Mouse (Mus musculus): ENCODE data around the gene Lsm3. TPM values are rescaled to one million over a fixed set of nuclear protein-coding genes. Genes with fewer than 3 reads are reported as not detected.

Lsm3 gene
- polyA plus RNA-seq, 1 experiment = 60.7 TPM

- Histone ChIP-seq H3K27ac (ENCODE audit: insufficient read depth, low read length) (no peak overlapping the region), H3K4me3 (ENCODE audit: insufficient read depth, low read length) (no peak overlapping the region), H3K4me1 (ENCODE audit: control insufficient read depth, insufficient read depth, low read length) (no peaks in the 10 kb centered on the region)
- TF ChIP-seq POLR2A (IDR thresholded peaks at IDR 0.05; ENCODE audit: extremely low read depth, insufficient read depth, low read length) (no peak), CTCF (IDR thresholded peaks at IDR 0.05; ENCODE audit: extremely low read depth, insufficient read depth, low read length) (no peak)
Measured at GRCm38 (mm10) chr6:91508041-91508440, 7.7 kb upstream of the Lsm3 start.

- H3K4me3 ChIP-seq (ENCODE audit: insufficient read depth, low read length) = no peak overlapping the region
- no peaks in the 10 kb centered on the region for H3K4me1 ChIP-seq (ENCODE audit: control insufficient read depth, insufficient read depth, low read length)
- peak; percentile 83 for TF ChIP-seq CTCF (IDR thresholded peaks at IDR 0.05; ENCODE audit: extremely low read depth, insufficient read depth, low read length)
- no peak for TF ChIP-seq POLR2A (IDR thresholded peaks at IDR 0.05; ENCODE audit: extremely low read depth, insufficient read depth, low read length)
- H3K27ac ChIP-seq (ENCODE audit: insufficient read depth, low read length) = no peak overlapping the region
Measured at GRCm38 (mm10) chr6:91509326-91509725, 6.4 kb upstream of the Lsm3 start.

GRCm38 (mm10) chr6:91510211-91510610 is 5.5 kb upstream of the Lsm3 start:
- no peak overlapping the region for H3K27ac ChIP-seq (ENCODE audit: insufficient read depth, low read length)
- TF ChIP-seq CTCF (IDR thresholded peaks at IDR 0.05; ENCODE audit: extremely low read depth, insufficient read depth, low read length) (no peak), POLR2A (IDR thresholded peaks at IDR 0.05; ENCODE audit: extremely low read depth, insufficient read depth, low read length) (no peak)
- no peak overlapping the region for H3K4me3 ChIP-seq (ENCODE audit: insufficient read depth, low read length)
- peaks cover 2% of the 10 kb centered on the region; the same call in 1 of the 2 replicates for H3K4me1 ChIP-seq (ENCODE audit: control insufficient read depth, insufficient read depth, low read length)

GRCm38 (mm10) chr6:91514135-91514534 is 1.6 kb upstream of the Lsm3 start:
- Histone ChIP-seq H3K4me3 (ENCODE audit: insufficient read depth, low read length) (no peak overlapping the region), H3K4me1 (ENCODE audit: control insufficient read depth, insufficient read depth, low read length) (peaks cover 8% of the 10 kb centered on the region; the same call in 1 of the 2 replicates), H3K27ac (ENCODE audit: insufficient read depth, low read length) (no peak overlapping the region)
- no peak for TF ChIP-seq CTCF (IDR thresholded peaks at IDR 0.05; ENCODE audit: extremely low read depth, insufficient read depth, low read length)
- TF ChIP-seq POLR2A (IDR thresholded peaks at IDR 0.05; ENCODE audit: extremely low read depth, insufficient read depth, low read length) = no peak

GRCm38 (mm10) chr6:91514737-91515362 is 878 bp upstream of the Lsm3 start:
- H3K4me3 ChIP-seq (ENCODE audit: insufficient read depth, low read length) = peak overlapping the region; percentile 70
- TF ChIP-seq CTCF (IDR thresholded peaks at IDR 0.05; ENCODE audit: extremely low read depth, insufficient read depth, low read length) (no peak), POLR2A (IDR thresholded peaks at IDR 0.05; ENCODE audit: extremely low read depth, insufficient read depth, low read length) (no peak)
- H3K27ac ChIP-seq (ENCODE audit: insufficient read depth, low read length) = no peak overlapping the region
- H3K4me1 ChIP-seq (ENCODE audit: control insufficient read depth, insufficient read depth, low read length) = peaks cover 8% of the 10 kb centered on the region; the same call in 1 of the 2 replicates

GRCm38 (mm10) chr6:91518454-91519020 is 2.8 kb downstream of the Lsm3 start:
- TF ChIP-seq POLR2A (IDR thresholded peaks at IDR 0.05; ENCODE audit: extremely low read depth, insufficient read depth, low read length) = no peak
- no peak for TF ChIP-seq CTCF (IDR thresholded peaks at IDR 0.05; ENCODE audit: extremely low read depth, insufficient read depth, low read length)

DNA sequence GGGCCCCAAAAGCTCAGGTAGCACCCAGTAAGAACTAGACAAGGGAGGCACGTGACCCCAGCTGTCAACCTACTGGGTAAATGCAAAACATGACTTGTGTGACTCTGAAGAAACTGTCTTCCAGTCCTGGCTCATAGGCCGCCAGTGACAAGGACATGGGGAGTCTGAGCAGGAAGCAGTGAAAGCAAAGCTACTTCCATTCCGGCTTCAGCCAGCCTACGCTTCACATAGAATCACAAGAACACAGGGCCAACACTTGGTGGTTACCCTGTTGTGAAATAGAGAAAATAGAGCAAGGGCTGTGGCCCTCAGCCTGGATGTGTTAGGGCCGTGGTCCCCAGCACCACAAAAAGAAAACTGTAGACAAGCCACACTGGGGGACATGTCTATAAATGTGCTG is 7.1 kb downstream of the Lsm3 start:
- no peak overlapping the region for H3K27ac ChIP-seq (ENCODE audit: insufficient read depth, low read length)
- H3K4me1 ChIP-seq (ENCODE audit: control insufficient read depth, insufficient read depth, low read length) = peaks cover 2% of the 10 kb centered on the region; the same call in 1 of the 2 replicates
- no peak overlapping the region for H3K4me3 ChIP-seq (ENCODE audit: insufficient read depth, low read length)
- TF ChIP-seq POLR2A (IDR thresholded peaks at IDR 0.05; ENCODE audit: extremely low read depth, insufficient read depth, low read length) = no peak
- TF ChIP-seq CTCF (IDR thresholded peaks at IDR 0.05; ENCODE audit: extremely low read depth, insufficient read depth, low read length) = no peak

More at GRCm38 (mm10) chr6:91518454-91519020, 2.8 kb downstream of the Lsm3 start:
- Histone ChIP-seq H3K4me3 (ENCODE audit: insufficient read depth, low read length) (no peak overlapping the region), H3K4me1 (ENCODE audit: control insufficient read depth, insufficient read depth, low read length) (peaks cover 8% of the 10 kb centered on the region; the same call in 1 of the 2 replicates), H3K27ac (ENCODE audit: insufficient read depth, low read length) (no peak overlapping the region)

GRCm38 (mm10) chr6:91525544-91525943 is 9.8 kb downstream of the Lsm3 start:
- TF ChIP-seq CTCF (IDR thresholded peaks at IDR 0.05; ENCODE audit: extremely low read depth, insufficient read depth, low read length) (no peak), POLR2A (IDR thresholded peaks at IDR 0.05; ENCODE audit: extremely low read depth, insufficient read depth, low read length) (no peak)
- Histone ChIP-seq H3K4me3 (ENCODE audit: insufficient read depth, low read length) (no peak overlapping the region), H3K4me1 (ENCODE audit: control insufficient read depth, insufficient read depth, low read length) (no peaks in the 10 kb centered on the region), H3K27ac (ENCODE audit: insufficient read depth, low read length) (no peak overlapping the region)

GRCm38 (mm10) chr6:91527227-91527860 is 11.6 kb downstream of the Lsm3 start:
- Histone ChIP-seq H3K27ac (ENCODE audit: insufficient read depth, low read length) (no peak overlapping the region), H3K4me1 (ENCODE audit: control insufficient read depth, insufficient read depth, low read length) (no peaks in the 10 kb centered on the region), H3K4me3 (ENCODE audit: insufficient read depth, low read length) (no peak overlapping the region)
- no peak for TF ChIP-seq POLR2A (IDR thresholded peaks at IDR 0.05; ENCODE audit: extremely low read depth, insufficient read depth, low read length)
- peak; percentile 30; the same call in 1 of the 2 replicates for TF ChIP-seq CTCF (IDR thresholded peaks at IDR 0.05; ENCODE audit: extremely low read depth, insufficient read depth, low read length)
